Mouse (Mus musculus) neural tube, embryonic 14.5 days (tissue): ENCODE measurements at regions not wholly inside any gene's neighbourhood (a gene's known extent, or its start where the extent isn't known, plus 50 kb on each side); places are given as distances from the start of the nearest gene placed in this dataset.

ENCODE experiments used
- ATAC-seq: fragments of 200-750 bp; cut with Nextera tagmentation; 2 replicates; pipeline ENCODE4 v1.8.0; 2017; ENCODE audit warnings: low read depth, mild to moderate bottlenecking, moderate TSS enrichment, moderate library complexity
- H3K27ac ChIP-seq: fragments of 300-500 bp; sonication (generic); 2 replicates; pipeline ENCODE4 v1.5.1; 2014; ENCODE audit warnings: low read depth, mild to moderate bottlenecking, control low read depth, low read length, moderate library complexity, mixed read lengths
- H3K27me3 ChIP-seq: fragments of 300-500 bp; sonication (generic); 2 replicates; pipeline ENCODE4 v1.6.1; 2014; ENCODE audit warnings: low read length; ENCODE audit not compliant: control insufficient read depth, insufficient read depth
- H3K36me3 ChIP-seq: fragments of 300-500 bp; sonication (generic); 2 replicates; pipeline ENCODE4 v1.6.1; 2014; ENCODE audit warnings: low read length, mixed read lengths; ENCODE audit not compliant: control insufficient read depth, insufficient read depth
- H3K4me1 ChIP-seq: fragments of 300-500 bp; sonication (generic); 2 replicates; pipeline ENCODE4 v1.6.1; 2014; ENCODE audit warnings: low read length; ENCODE audit not compliant: control insufficient read depth, insufficient read depth
- H3K4me2 ChIP-seq: fragments of 300-500 bp; sonication (generic); 2 replicates; pipeline ENCODE4 v1.6.1; 2014; ENCODE audit warnings: mild to moderate bottlenecking, low read depth, low read length, control low read depth
- H3K4me3 ChIP-seq: fragments of 300-500 bp; sonication (generic); 2 replicates; pipeline ENCODE4 v1.5.1; 2014; ENCODE audit warnings: low read depth, low read length, control low read depth, mixed read lengths
- H3K9ac ChIP-seq: fragments of 300-500 bp; sonication (generic); replicated peaks from 2 replicates; pipeline ENCODE4 v1.6.1; 2014; ENCODE audit warnings: low read depth, mild to moderate bottlenecking, control low read depth, low read length, mixed read lengths
- H3K9me3 ChIP-seq: fragments of 300-500 bp; sonication (generic); 2 replicates; pipeline ENCODE4 v1.6.1; 2016; ENCODE audit warnings: low read length; ENCODE audit not compliant: control insufficient read depth
- WGBS: fragments of 180-500 bp; shearing (Covaris S2); extraction: QIAGEN DNeasy Blood & Tissue Kit; methylation state at CpG from one replicate; pipeline ENCODE4 v1.1.7; 2014; 5-methylcytosine and 5-hydroxymethylcytosine counted together

GRCm38 (mm10) chr1:19754346-19754745, 545.6 kb downstream of the Tfap2b start:
- no peaks in the 10 kb centered on the region for H3K36me3 ChIP-seq
- no peak overlapping the region for H3K4me3 ChIP-seq
- WGBS, result 94% methylated on average over 2 of the region's 2 CpGs
- no peaks in the 10 kb centered on the region for H3K27me3 ChIP-seq
- no peaks in the 10 kb centered on the region for H3K9me3 ChIP-seq
- no peaks in the 10 kb centered on the region for H3K4me1 ChIP-seq
- no peak overlapping the region for H3K9ac ChIP-seq
- no peak overlapping the region for H3K4me2 ChIP-seq
- no peak overlapping the region for H3K27ac ChIP-seq
- ATAC-seq, result no peak

- Histone ChIP-seq H3K27ac (no peak overlapping the region), H3K4me1 (no peaks in the 10 kb centered on the region), H3K4me2 (no peak overlapping the region), H3K9ac (no peak overlapping the region), H3K9me3 (no peaks in the 10 kb centered on the region), H3K36me3 (no peaks in the 10 kb centered on the region), H3K4me3 (no peak overlapping the region), H3K27me3 (no peaks in the 10 kb centered on the region)
- no peak for ATAC-seq
- 85% methylated on average over 3 of the region's 3 CpGs for whole genome bisulfite sequencing
Observed at GRCm38 (mm10) chr1:19757921-19758436, 549.3 kb downstream of the Tfap2b start.

- Histone ChIP-seq H3K9ac (no peak overlapping the region), H3K27ac (no peak overlapping the region), H3K27me3 (no peaks in the 10 kb centered on the region), H3K4me2 (no peak overlapping the region), H3K4me3 (no peak overlapping the region), H3K36me3 (no peaks in the 10 kb centered on the region), H3K9me3 (no peaks in the 10 kb centered on the region), H3K4me1 (no peaks in the 10 kb centered on the region)
- no peak for ATAC-seq
Observed at GRCm38 (mm10) chr1:19766879-19767278, 558.2 kb downstream of the Tfap2b start.

GRCm38 (mm10) chr1:19772266-19772665, 563.6 kb downstream of the Tfap2b start:
- no peak overlapping the region for H3K4me2 ChIP-seq

GRCm38 (mm10) chr1:19774502-19774901, 565.8 kb downstream of the Tfap2b start:
- Histone ChIP-seq H3K9me3 (no peaks in the 10 kb centered on the region), H3K27me3 (no peaks in the 10 kb centered on the region), H3K27ac (no peak overlapping the region), H3K36me3 (no peaks in the 10 kb centered on the region), H3K4me2 (no peak overlapping the region), H3K4me1 (no peaks in the 10 kb centered on the region), H3K4me3 (no peak overlapping the region), H3K9ac (no peak overlapping the region)
- no peak for ATAC-seq
- WGBS, result 93% methylated on average over 1 of the region's 1 CpGs

More at GRCm38 (mm10) chr1:19772266-19772665, 563.6 kb downstream of the Tfap2b start:
- H3K4me1 ChIP-seq, result no peaks in the 10 kb centered on the region
- no peak for ATAC-seq
- H3K4me3 ChIP-seq, result no peak overlapping the region
- no peak overlapping the region for H3K9ac ChIP-seq
- no peaks in the 10 kb centered on the region for H3K9me3 ChIP-seq
- no peaks in the 10 kb centered on the region for H3K27me3 ChIP-seq
- no peaks in the 10 kb centered on the region for H3K36me3 ChIP-seq
- H3K27ac ChIP-seq, result no peak overlapping the region

GRCm38 (mm10) chr1:19777542-19777941, 568.8 kb downstream of the Tfap2b start:
- Histone ChIP-seq H3K4me2 (no peak overlapping the region), H3K27ac (no peak overlapping the region), H3K9ac (no peak overlapping the region), H3K4me3 (no peak overlapping the region), H3K36me3 (no peaks in the 10 kb centered on the region), H3K9me3 (no peaks in the 10 kb centered on the region), H3K4me1 (no peaks in the 10 kb centered on the region), H3K27me3 (no peaks in the 10 kb centered on the region)
- no peak for ATAC-seq
- WGBS, result 83% methylated on average over 1 of the region's 1 CpGs

GRCm38 (mm10) chr1:19786971-19787370, 578.3 kb downstream of the Tfap2b start:
- no peaks in the 10 kb centered on the region for H3K36me3 ChIP-seq
- H3K4me1 ChIP-seq, result no peaks in the 10 kb centered on the region
- H3K4me2 ChIP-seq, result no peak overlapping the region
- WGBS, result 87% methylated on average over 2 of the region's 2 CpGs
- ATAC-seq, result no peak
- H3K4me3 ChIP-seq, result no peak overlapping the region
- no peaks in the 10 kb centered on the region for H3K9me3 ChIP-seq
- H3K9ac ChIP-seq, result no peak overlapping the region
- no peak overlapping the region for H3K27ac ChIP-seq
- no peaks in the 10 kb centered on the region for H3K27me3 ChIP-seq

GRCm38 (mm10) chr1:19794124-19794523, 585.4 kb downstream of the Tfap2b start:
- no peaks in the 10 kb centered on the region for H3K9me3 ChIP-seq
- no peaks in the 10 kb centered on the region for H3K4me1 ChIP-seq
- H3K4me3 ChIP-seq, result no peak overlapping the region
- 92% methylated on average over 2 of the region's 2 CpGs for WGBS
- H3K27me3 ChIP-seq, result no peaks in the 10 kb centered on the region
- no peak overlapping the region for H3K27ac ChIP-seq
- H3K4me2 ChIP-seq, result no peak overlapping the region
- no peak for ATAC-seq
- no peak overlapping the region for H3K9ac ChIP-seq
- H3K36me3 ChIP-seq, result no peaks in the 10 kb centered on the region

- Histone ChIP-seq H3K9me3 (no peaks in the 10 kb centered on the region), H3K36me3 (no peaks in the 10 kb centered on the region), H3K4me2 (no peak overlapping the region), H3K27me3 (no peaks in the 10 kb centered on the region), H3K4me1 (no peaks in the 10 kb centered on the region), H3K4me3 (no peak overlapping the region), H3K9ac (no peak overlapping the region), H3K27ac (no peak overlapping the region)
- no peak for ATAC-seq
- 61% methylated on average over 3 of the region's 3 CpGs for WGBS
Observed at GRCm38 (mm10) chr1:19825887-19826286, 617.2 kb downstream of the Tfap2b start.
